Mouse (Mus musculus) liver, embryonic 13.5 days (tissue): ENCODE measurements around the gene Dgkg. TPM values are rescaled to one million over a fixed set of nuclear protein-coding genes. Genes with fewer than 3 reads are reported as not detected.

Source experiments
- ATAC-seq: fragments of 200-750 bp; cut with Nextera tagmentation; 2 replicates; pipeline ENCODE4 v1.8.0; 2017; ENCODE audit warnings: low read depth, mild to moderate bottlenecking, moderate number of reproducible peaks, moderate library complexity
- DNase-seq: peaks from one replicate; pipeline ENCODE4 v3.0.0; 2022
- H3K27ac ChIP-seq: fragments of 300-500 bp; sonication (generic); 2 replicates; pipeline ENCODE4 v1.5.1; 2015; ENCODE audit warnings: moderate library complexity, mild to moderate bottlenecking, inconsistent platforms
- H3K27me3 ChIP-seq: fragments of 300-500 bp; sonication (generic); 2 replicates; pipeline ENCODE4 v1.6.1; 2015; ENCODE audit warnings: mild to moderate bottlenecking, inconsistent platforms
- H3K36me3 ChIP-seq: fragments of 300-500 bp; sonication (generic); 2 replicates; pipeline ENCODE4 v1.6.1; 2015; ENCODE audit warnings: mild to moderate bottlenecking, inconsistent platforms
- H3K4me1 ChIP-seq: fragments of 300-500 bp; sonication (generic); replicated peaks from 2 replicates; pipeline ENCODE4 v1.6.1; 2015; ENCODE audit warnings: inconsistent platforms
- H3K4me2 ChIP-seq: fragments of 300-500 bp; sonication (generic); 2 replicates; pipeline ENCODE4 v1.6.1; 2015; ENCODE audit warnings: inconsistent platforms, mild to moderate bottlenecking, moderate library complexity
- H3K4me3 ChIP-seq: fragments of 300-500 bp; sonication (generic); replicated peaks from 2 replicates; pipeline ENCODE4 v1.5.1; 2015; ENCODE audit warnings: mild to moderate bottlenecking, inconsistent platforms
- H3K9ac ChIP-seq: fragments of 300-500 bp; sonication (generic); 2 replicates; pipeline ENCODE4 v1.6.1; 2015; ENCODE audit warnings: mild to moderate bottlenecking, inconsistent platforms
- H3K9me3 ChIP-seq: fragments of 300-500 bp; sonication (generic); replicated peaks from 2 replicates; pipeline ENCODE4 v1.6.1; 2016; ENCODE audit warnings: inconsistent platforms
- WGBS: fragments of 180-500 bp; shearing (Covaris S2); methylation state at CpG from one replicate; pipeline ENCODE4 v1.1.7; 2015; ENCODE audit not compliant: insufficient replicate concordance; 5-methylcytosine and 5-hydroxymethylcytosine counted together
- polyA plus RNA-seq: library from polyadenylated mRNA; unstranded; fragments of >200 nt; fragmentation: Nextera tagmentation; extraction: Ambion mirVana; gene quantifications from 2 replicates; pipeline ENCODE4 v1.2.1, GENCODE M21; 2015

The Dgkg gene
- polyA plus RNA-seq, 1 experiment from 2014 or later, result 0.75 TPM

DNA sequence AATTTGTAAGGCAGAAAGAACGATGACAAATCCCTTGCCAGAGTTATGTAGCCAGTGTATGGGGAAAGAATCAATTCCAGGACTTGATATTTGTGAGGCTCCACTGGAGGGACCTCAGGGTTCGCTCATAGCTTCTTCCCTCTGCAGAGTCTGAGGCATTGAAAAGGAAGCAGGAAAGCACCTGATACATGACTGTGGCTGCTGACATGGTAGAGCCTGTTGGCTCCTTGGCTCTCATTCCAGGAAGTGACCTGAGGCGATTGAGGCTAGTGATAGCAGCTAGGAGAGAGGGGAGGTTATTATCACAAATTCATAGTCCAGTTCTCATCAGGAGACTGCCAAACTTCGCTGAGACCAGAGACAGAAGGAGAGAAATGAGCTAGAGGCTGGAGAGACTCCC, 17.1 kb upstream of the Dgkg start:
- no peak for DNase-seq
- no peak for ATAC-seq
- H3K27ac ChIP-seq, result no peak overlapping the region
- 37% methylated on average over 4 of the region's 4 CpGs for WGBS
- H3K27me3 ChIP-seq, result no peaks in the 10 kb centered on the region
- H3K9me3 ChIP-seq, result no peaks in the 10 kb centered on the region
- no peaks in the 10 kb centered on the region for H3K36me3 ChIP-seq
- H3K9ac ChIP-seq, result no peak overlapping the region
- H3K4me1 ChIP-seq, result no peaks in the 10 kb centered on the region
- H3K4me2 ChIP-seq, result no peak overlapping the region
- no peak overlapping the region for H3K4me3 ChIP-seq

GRCm38 (mm10) chr16:22664033-22664432, 7.0 kb upstream of the Dgkg start:
- no peaks in the 10 kb centered on the region for H3K36me3 ChIP-seq

GRCm38 (mm10) chr16:22663136-22663535, 6.1 kb upstream of the Dgkg start:
- Histone ChIP-seq H3K4me2 (no peak overlapping the region), H3K4me3 (no peak overlapping the region), H3K27me3 (peaks cover 6% of the 10 kb centered on the region), H3K27ac (no peak overlapping the region), H3K4me1 (0 out of 2 replicates have a peak, but pooled peaks cover 3% of the 10 kb centered on the region), H3K9ac (no peak overlapping the region), H3K36me3 (no peaks in the 10 kb centered on the region), H3K9me3 (no peaks in the 10 kb centered on the region)
- 31% methylated on average over 2 of the region's 2 CpGs for WGBS
- ATAC-seq (no peak), DNase-seq (no peak)

More at GRCm38 (mm10) chr16:22664033-22664432, 7.0 kb upstream of the Dgkg start:
- no peak overlapping the region for H3K4me3 ChIP-seq
- 0 out of 2 replicates have a peak, but pooled peaks cover 3% of the 10 kb centered on the region for H3K4me1 ChIP-seq
- ATAC-seq, result no peak
- DNase-seq, result no peak
- no peak overlapping the region for H3K27ac ChIP-seq
- 42% methylated on average over 4 of the region's 4 CpGs for WGBS
- H3K27me3 ChIP-seq, result peaks cover 4% of the 10 kb centered on the region; the same call in 1 of the 2 replicates
- H3K9me3 ChIP-seq, result no peaks in the 10 kb centered on the region
- H3K9ac ChIP-seq, result no peak overlapping the region
- H3K4me2 ChIP-seq, result no peak overlapping the region

DNA sequence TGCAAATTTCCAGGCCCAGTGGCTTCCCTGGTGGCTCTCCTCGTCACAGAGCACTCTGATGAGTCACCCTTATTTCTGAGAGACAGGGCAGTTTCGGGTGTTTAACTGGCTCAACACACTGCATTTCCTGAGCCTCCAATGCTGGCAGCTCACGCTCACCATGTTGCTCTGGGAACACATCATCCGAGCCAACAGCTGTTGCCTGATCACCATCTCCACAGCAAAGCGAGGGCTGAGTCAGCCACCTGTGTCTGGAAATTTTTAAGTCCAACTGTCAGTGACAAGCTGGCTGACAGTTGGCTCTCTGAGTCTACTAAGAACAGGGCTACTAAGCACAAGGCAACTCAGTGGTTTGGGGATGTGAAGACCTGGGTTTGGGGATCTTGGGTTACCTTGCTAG, 4.1 kb upstream of the Dgkg start:
- no peaks in the 10 kb centered on the region for H3K36me3 ChIP-seq
- H3K9me3 ChIP-seq, result no peaks in the 10 kb centered on the region
- 37% methylated on average over 5 of the region's 5 CpGs for WGBS
- no peak overlapping the region for H3K9ac ChIP-seq
- H3K27ac ChIP-seq, result no peak overlapping the region
- 0 out of 2 replicates have a peak, but pooled peaks cover 10% of the 10 kb centered on the region for H3K4me1 ChIP-seq
- H3K27me3 ChIP-seq, result peaks cover 23% of the 10 kb centered on the region
- H3K4me2 ChIP-seq, result no peak overlapping the region
- no peak for DNase-seq
- no peak overlapping the region for H3K4me3 ChIP-seq
- no peak for ATAC-seq

GRCm38 (mm10) chr16:22657874-22658789, 1.1 kb upstream of the Dgkg start:
- no peaks in the 10 kb centered on the region for H3K9me3 ChIP-seq
- WGBS, result 52% methylated on average over 16 of the region's 16 CpGs

DNA sequence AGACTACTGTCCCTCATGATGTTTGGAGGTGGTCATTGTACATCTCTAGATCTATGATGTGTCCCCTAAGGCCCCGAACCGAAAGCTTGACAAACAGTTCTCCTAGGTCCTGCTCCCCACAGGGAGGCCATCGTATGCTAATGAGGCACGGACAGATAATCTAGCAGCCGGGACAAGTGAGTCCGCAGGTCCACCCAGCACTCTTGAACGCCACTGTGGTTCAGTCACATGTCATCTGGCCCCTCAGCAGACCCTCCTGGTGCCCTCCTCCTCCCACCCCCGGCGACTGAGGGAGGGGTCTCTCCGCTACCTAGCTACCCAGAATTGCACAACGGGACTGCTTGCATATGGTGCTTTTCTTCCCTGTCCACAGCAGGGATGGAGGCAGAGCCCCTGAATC, 1.2 kb downstream of the Dgkg start:
- H3K4me3 ChIP-seq, result peak overlapping the region; percentile 44
- no peak overlapping the region for H3K9ac ChIP-seq
- H3K4me2 ChIP-seq, result peak overlapping the region; percentile 64
- H3K36me3 ChIP-seq, result no peaks in the 10 kb centered on the region
- 14% methylated on average over 11 of the region's 11 CpGs for WGBS
- peaks cover 7% of the 10 kb centered on the region for H3K4me1 ChIP-seq
- ATAC-seq (no peak), DNase-seq (no peak)
- H3K27me3 ChIP-seq, result peaks cover 36% of the 10 kb centered on the region
- no peak overlapping the region; the same call in 1 of the 2 replicates for H3K27ac ChIP-seq
- H3K9me3 ChIP-seq, result no peaks in the 10 kb centered on the region

More at GRCm38 (mm10) chr16:22657874-22658789, 1.1 kb upstream of the Dgkg start:
- peaks cover 10% of the 10 kb centered on the region for H3K4me1 ChIP-seq
- H3K4me2 ChIP-seq, result no peak overlapping the region
- no peak overlapping the region for H3K4me3 ChIP-seq
- no peaks in the 10 kb centered on the region for H3K36me3 ChIP-seq
- H3K27ac ChIP-seq, result no peak overlapping the region
- ATAC-seq (no peak), DNase-seq (no peak)
- no peak overlapping the region for H3K9ac ChIP-seq
- H3K27me3 ChIP-seq, result peaks cover 36% of the 10 kb centered on the region

DNA sequence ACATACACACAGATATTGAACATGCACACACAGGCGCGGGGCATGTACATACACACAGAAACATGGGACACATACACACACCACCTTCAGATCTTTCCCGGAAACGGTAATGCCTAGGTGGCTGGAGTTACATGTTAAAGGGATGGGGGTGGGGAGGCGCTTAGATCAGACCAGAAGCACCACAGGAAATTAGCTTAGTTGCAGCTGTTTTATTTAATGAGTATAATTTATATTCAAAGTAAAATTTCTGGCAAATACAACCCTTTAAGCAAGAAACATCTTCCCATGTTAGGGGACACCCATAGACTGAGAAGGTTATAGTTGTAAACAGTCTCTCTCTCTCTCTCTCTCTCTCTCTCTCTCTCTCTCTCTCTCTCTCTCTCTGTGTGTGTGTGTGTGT, 1.8 kb downstream of the Dgkg start:
- Histone ChIP-seq H3K27me3 (peaks cover 36% of the 10 kb centered on the region), H3K9ac (no peak overlapping the region), H3K36me3 (no peaks in the 10 kb centered on the region), H3K4me1 (peaks cover 7% of the 10 kb centered on the region), H3K4me3 (no peak overlapping the region), H3K4me2 (no peak overlapping the region), H3K27ac (peak overlapping the region; percentile 56; the same call in 1 of the 2 replicates), H3K9me3 (no peaks in the 10 kb centered on the region)
- WGBS, result 45% methylated on average over 5 of the region's 5 CpGs
- DNase-seq, result no peak
- ATAC-seq, result no peak

- Histone ChIP-seq H3K9me3 (no peaks in the 10 kb centered on the region), H3K9ac (no peak overlapping the region), H3K36me3 (no peaks in the 10 kb centered on the region), H3K27ac (peak overlapping the region; percentile 56; the same call in 1 of the 2 replicates), H3K4me2 (no peak overlapping the region), H3K4me3 (no peak overlapping the region), H3K4me1 (peaks cover 7% of the 10 kb centered on the region), H3K27me3 (peaks cover 36% of the 10 kb centered on the region)
- 7% methylated on average over 2 of the region's 2 CpGs for WGBS
- ATAC-seq, result no peak
- DNase-seq, result no peak
Observed at GRCm38 (mm10) chr16:22654477-22654835, 2.6 kb downstream of the Dgkg start.

DNA sequence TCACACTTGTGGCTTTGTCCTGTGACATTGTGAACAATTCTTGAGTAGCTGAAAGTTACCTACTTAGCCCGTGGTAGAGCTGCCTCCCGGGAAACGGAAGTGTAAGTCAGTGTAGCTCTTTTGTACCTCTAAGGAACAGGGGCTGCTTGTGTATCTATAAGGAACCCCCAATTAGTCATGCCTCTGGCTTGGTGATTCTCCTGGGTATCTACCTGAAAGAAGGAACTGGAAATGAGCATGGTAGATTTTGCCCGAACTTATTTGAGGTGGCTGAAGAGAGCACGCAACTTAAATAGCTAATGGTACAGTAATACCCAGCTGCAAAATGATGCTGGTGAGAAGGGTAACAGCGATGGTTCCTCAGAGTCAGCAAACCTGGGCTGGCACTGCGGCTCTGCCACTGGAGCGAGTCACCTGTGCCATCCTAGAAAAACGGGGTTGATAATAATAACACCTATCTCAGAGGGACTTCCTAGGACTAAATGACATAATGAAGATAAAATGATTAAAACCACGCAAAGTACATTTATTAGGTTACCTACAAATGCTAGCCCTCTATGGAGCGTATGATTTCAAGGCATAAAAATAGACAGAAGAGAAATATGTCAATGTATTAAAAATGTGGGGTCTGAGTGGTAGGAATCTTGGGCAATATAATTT, 3.1 kb downstream of the Dgkg start:
- Histone ChIP-seq H3K4me1 (peaks cover 7% of the 10 kb centered on the region), H3K9ac (no peak overlapping the region), H3K27ac (no peak overlapping the region), H3K4me3 (no peak overlapping the region), H3K36me3 (no peaks in the 10 kb centered on the region), H3K4me2 (no peak overlapping the region), H3K27me3 (peaks cover 36% of the 10 kb centered on the region), H3K9me3 (no peaks in the 10 kb centered on the region)
- DNase-seq, result no peak
- no peak for ATAC-seq
- 57% methylated on average over 11 of the region's 11 CpGs for WGBS

- Histone ChIP-seq H3K4me3 (no peak overlapping the region), H3K27ac (no peak overlapping the region), H3K4me2 (no peak overlapping the region), H3K4me1 (no peaks in the 10 kb centered on the region; the same call in none of the 2 replicates), H3K36me3 (no peaks in the 10 kb centered on the region), H3K27me3 (peaks cover 15% of the 10 kb centered on the region), H3K9me3 (no peaks in the 10 kb centered on the region), H3K9ac (no peak overlapping the region)
- WGBS, result 22% methylated on average over 3 of the region's 3 CpGs
- no peak for ATAC-seq
- DNase-seq, result no peak
Observed at GRCm38 (mm10) chr16:22651244-22651643, 5.8 kb downstream of the Dgkg start.

- Histone ChIP-seq H3K27me3 (no peaks in the 10 kb centered on the region), H3K9ac (no peak overlapping the region), H3K27ac (no peak overlapping the region), H3K9me3 (no peaks in the 10 kb centered on the region), H3K4me2 (no peak overlapping the region), H3K36me3 (no peaks in the 10 kb centered on the region), H3K4me1 (no peaks in the 10 kb centered on the region), H3K4me3 (no peak overlapping the region)
- WGBS, result 59% methylated on average over 1 of the region's 1 CpGs
- ATAC-seq (no peak), DNase-seq (no peak)
Observed at GRCm38 (mm10) chr16:22645256-22645655, 11.8 kb downstream of the Dgkg start.
